Mouse (Mus musculus) liver, adult 2 months (tissue): ENCODE data around the gene Khdc4.

Experiments used
- CTCF ChIP-seq: fragments of 200-500 bp; IDR thresholded peaks from 2 replicates; pipeline ENCODE4 v1.5.1; 2011; ENCODE audit warnings: low read depth, low read length, control low read depth
- POLR2A ChIP-seq: fragments of 200-500 bp; IDR thresholded peaks from 2 replicates; pipeline ENCODE4 v1.6.1; 2011; ENCODE audit warnings: low read length, control low read depth; ENCODE audit not compliant: insufficient read depth; ENCODE audit errors: extremely low read depth

DNA sequence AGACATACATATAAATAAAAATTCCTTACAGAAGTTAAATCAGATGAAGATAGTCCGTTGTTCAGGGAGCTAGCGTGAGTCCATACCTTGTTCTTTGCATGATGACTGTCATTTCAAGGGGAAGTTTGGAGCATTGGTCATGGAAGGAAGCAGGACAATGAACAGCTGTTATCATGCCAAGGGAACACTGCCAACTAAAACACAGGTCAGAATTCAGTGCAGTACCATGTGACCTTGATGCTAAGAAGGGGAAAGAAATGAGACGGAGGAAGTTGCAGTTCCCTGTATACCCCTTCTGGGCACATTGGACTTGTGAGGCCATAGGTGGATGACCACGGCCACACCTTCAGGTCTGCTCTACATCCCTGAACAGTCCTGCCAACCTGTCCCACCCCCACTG, 31.0 kb upstream of the Khdc4 start:
- TF ChIP-seq CTCF (no peak), POLR2A (no peak)
